Mouse (Mus musculus): ENCODE data around the gene Ddr2. TPM values are rescaled to one million over a fixed set of nuclear protein-coding genes. Genes with fewer than 3 reads are reported as not detected.
A peak's percentile ranks its signal among the peaks of the same experiment; 100 is the strongest.
"Not testable (repeated sequence)": the region's sequence is repeated elsewhere in the genome, so short reads cannot be mapped to it uniquely, and the experiment has no call there.

Ddr2 gene
- polyA plus RNA-seq, 1 experiment: 15.5 TPM

GRCm38 (mm10) chr1:170035575-170035974 is 75.0 kb downstream of the Ddr2 start:
- no peak overlapping the region for H3K27ac ChIP-seq (replicated peaks; ENCODE audit: low read depth, low read length)
- H3K4me1 ChIP-seq (ENCODE audit: control insufficient read depth, insufficient read depth, insufficient read length, low read length): no peaks in the 10 kb centered on the region
- no peak overlapping the region for H3K4me3 ChIP-seq (ENCODE audit: insufficient read depth, low read depth, low read length)

- Histone ChIP-seq H3K4me3 (ENCODE audit: insufficient read depth, low read depth, low read length) (no peak overlapping the region), H3K27ac (replicated peaks; ENCODE audit: low read depth, low read length) (no peak overlapping the region), H3K4me1 (ENCODE audit: control insufficient read depth, insufficient read depth, insufficient read length, low read length) (no peaks in the 10 kb centered on the region)
These were observed 75.6 kb downstream of the Ddr2 start for GRCm38 (mm10) chr1:170034961-170035360.

- H3K4me3 ChIP-seq (ENCODE audit: insufficient read depth, low read depth, low read length): no peak overlapping the region
- no peak overlapping the region for H3K27ac ChIP-seq (replicated peaks; ENCODE audit: low read depth, low read length)
- no peaks in the 10 kb centered on the region for H3K4me1 ChIP-seq (ENCODE audit: control insufficient read depth, insufficient read depth, insufficient read length, low read length)
These were observed 78.9 kb downstream of the Ddr2 start for GRCm38 (mm10) chr1:170031656-170032055.

GRCm38 (mm10) chr1:170014784-170015183 is 95.8 kb downstream of the Ddr2 start:
- no peak overlapping the region for H3K4me3 ChIP-seq (ENCODE audit: insufficient read depth, low read depth, low read length)
- H3K4me1 ChIP-seq (ENCODE audit: control insufficient read depth, insufficient read depth, insufficient read length, low read length): no peaks in the 10 kb centered on the region

GRCm38 (mm10) chr1:170010716-170011505 is 99.7 kb downstream of the Ddr2 start:
- H3K4me3 ChIP-seq (ENCODE audit: insufficient read depth, low read depth, low read length): no peak overlapping the region
- H3K4me1 ChIP-seq (ENCODE audit: control insufficient read depth, insufficient read depth, insufficient read length, low read length): no peaks in the 10 kb centered on the region
- no peak overlapping the region for H3K27ac ChIP-seq (replicated peaks; ENCODE audit: low read depth, low read length)

More at GRCm38 (mm10) chr1:170014784-170015183, 95.8 kb downstream of the Ddr2 start:
- no peak overlapping the region for H3K27ac ChIP-seq (replicated peaks; ENCODE audit: low read depth, low read length)

- no peak overlapping the region for H3K4me3 ChIP-seq (ENCODE audit: insufficient read depth, low read depth, low read length)
- H3K27ac ChIP-seq (replicated peaks; ENCODE audit: low read depth, low read length): no peak overlapping the region
- no peaks in the 10 kb centered on the region for H3K4me1 ChIP-seq (ENCODE audit: control insufficient read depth, insufficient read depth, insufficient read length, low read length)
These were observed 101.3 kb downstream of the Ddr2 start for GRCm38 (mm10) chr1:170009296-170009695.

GRCm38 (mm10) chr1:170008432-170009220 is 101.9 kb downstream of the Ddr2 start:
- Histone ChIP-seq H3K4me3 (ENCODE audit: insufficient read depth, low read depth, low read length) (no peak overlapping the region), H3K27ac (replicated peaks; ENCODE audit: low read depth, low read length) (no peak overlapping the region), H3K4me1 (ENCODE audit: control insufficient read depth, insufficient read depth, insufficient read length, low read length) (no peaks in the 10 kb centered on the region)

GRCm38 (mm10) chr1:170006516-170006915 is 104.0 kb downstream of the Ddr2 start:
- Histone ChIP-seq H3K27ac (replicated peaks; ENCODE audit: low read depth, low read length) (no peak overlapping the region), H3K4me3 (ENCODE audit: insufficient read depth, low read depth, low read length) (no peak overlapping the region), H3K4me1 (ENCODE audit: control insufficient read depth, insufficient read depth, insufficient read length, low read length) (no peaks in the 10 kb centered on the region)

GRCm38 (mm10) chr1:170005297-170005696 is 105.3 kb downstream of the Ddr2 start:
- Histone ChIP-seq H3K27ac (replicated peaks; ENCODE audit: low read depth, low read length) (no peak overlapping the region), H3K4me1 (ENCODE audit: control insufficient read depth, insufficient read depth, insufficient read length, low read length) (no peaks in the 10 kb centered on the region), H3K4me3 (ENCODE audit: insufficient read depth, low read depth, low read length) (no peak overlapping the region)

GRCm38 (mm10) chr1:169993901-169994300 is 116.7 kb downstream of the Ddr2 start:
- H3K4me1 ChIP-seq (ENCODE audit: control insufficient read depth, insufficient read depth, insufficient read length, low read length); H3K4me3 ChIP-seq (ENCODE audit: insufficient read depth, low read depth, low read length); H3K27ac ChIP-seq (replicated peaks; ENCODE audit: low read depth, low read length): not testable (repeated sequence)

- H3K4me1 ChIP-seq (ENCODE audit: control insufficient read depth, insufficient read depth, insufficient read length, low read length): no peaks in the 10 kb centered on the region
- no peak overlapping the region for H3K4me3 ChIP-seq (ENCODE audit: insufficient read depth, low read depth, low read length)
- no peak overlapping the region for H3K27ac ChIP-seq (replicated peaks; ENCODE audit: low read depth, low read length)
These were observed 124.4 kb downstream of the Ddr2 start for GRCm38 (mm10) chr1:169986166-169986565.

- H3K27ac ChIP-seq (replicated peaks; ENCODE audit: low read depth, low read length): no peak overlapping the region
- H3K4me1 ChIP-seq (ENCODE audit: control insufficient read depth, insufficient read depth, insufficient read length, low read length): no peaks in the 10 kb centered on the region
- no peak overlapping the region for H3K4me3 ChIP-seq (ENCODE audit: insufficient read depth, low read depth, low read length)
These were observed 132.9 kb downstream of the Ddr2 start for GRCm38 (mm10) chr1:169977621-169978020.

GRCm38 (mm10) chr1:169971998-169972397 is 138.6 kb downstream of the Ddr2 start:
- H3K4me3 ChIP-seq (ENCODE audit: insufficient read depth, low read depth, low read length): no peak overlapping the region
- no peaks in the 10 kb centered on the region for H3K4me1 ChIP-seq (ENCODE audit: control insufficient read depth, insufficient read depth, insufficient read length, low read length)
- H3K27ac ChIP-seq (replicated peaks; ENCODE audit: low read depth, low read length): no peak overlapping the region

GRCm38 (mm10) chr1:169970936-169971335 is 139.6 kb downstream of the Ddr2 start:
- Histone ChIP-seq H3K27ac (replicated peaks; ENCODE audit: low read depth, low read length) (no peak overlapping the region), H3K4me3 (ENCODE audit: insufficient read depth, low read depth, low read length) (no peak overlapping the region), H3K4me1 (ENCODE audit: control insufficient read depth, insufficient read depth, insufficient read length, low read length) (no peaks in the 10 kb centered on the region)

- H3K4me3 ChIP-seq (ENCODE audit: insufficient read depth, low read depth, low read length): peak overlapping the region; percentile 59
- no peak overlapping the region for H3K27ac ChIP-seq (replicated peaks; ENCODE audit: low read depth, low read length)
- H3K4me1 ChIP-seq (ENCODE audit: control insufficient read depth, insufficient read depth, insufficient read length, low read length): no peaks in the 10 kb centered on the region
These were observed 141.1 kb downstream of the Ddr2 start for GRCm38 (mm10) chr1:169969516-169969886.

Data from brown adipose tissue, adult 24 weeks (tissue).